Mouse (Mus musculus): Measurements from ENCODE around the gene Kmo. TPM values are rescaled to one million over a fixed set of nuclear protein-coding genes. Genes with fewer than 3 reads are reported as not detected.

Kmo gene
- 26.5 and 28.5 TPM in 2 replicates for polyA plus RNA-seq (2015; fragmentation: Nextera tagmentation; extraction: Ambion mirVana)

GRCm38 (mm10) chr1:175619814-175620431 lies at the start of gene Kmo:
Gene Kmo (plus strand): TSS chr1:175620381.
- H3K9ac ChIP-seq (replicated peaks) = no peak within 1 kb of the TSS
- WGBS (ENCODE audit: insufficient replicate concordance) = 78% methylated on average over 13 of the region's 13 CpGs
- DNase-seq (no peak), ATAC-seq (no peak)
- H3K36me3 ChIP-seq (replicated peaks; ENCODE audit: insufficient read depth, low read length) = peaks cover 30% of the 10 kb centered on the region
- H3K27me3 ChIP-seq (ENCODE audit: insufficient read depth, low read length) = no peaks in the 10 kb centered on the region
- H3K4me1 ChIP-seq (ENCODE audit: insufficient read depth) = peaks cover 8% of the 10 kb centered on the region
- H3K9me3 ChIP-seq (ENCODE audit: low read length) = no peaks in the 10 kb centered on the region
- no peak within 1 kb of the TSS for H3K27ac ChIP-seq (ENCODE audit: low read depth)
- H3K4me3 ChIP-seq (ENCODE audit: low read depth, low read length) = no peak within 1 kb of the TSS
- H3K4me2 ChIP-seq (ENCODE audit: low read depth, low read length) = no peak within 1 kb of the TSS
- TF ChIP-seq CTCF (IDR thresholded peaks at IDR 0.05; ENCODE audit: low read depth) (no peak), EP300 (IDR thresholded peaks at IDR 0.05; ENCODE audit: low read depth) (no peak)

GRCm38 (mm10) chr1:175574129-175574528 lies 46.1 kb upstream of the Kmo start:
- no peak overlapping the region for H3K27ac ChIP-seq (ENCODE audit: low read depth)
- H3K4me3 ChIP-seq (ENCODE audit: low read depth, low read length) = no peak overlapping the region
- TF ChIP-seq CTCF (IDR thresholded peaks at IDR 0.05; ENCODE audit: low read depth) = no peak
- H3K36me3 ChIP-seq (replicated peaks; ENCODE audit: insufficient read depth, low read length) = no peaks in the 10 kb centered on the region
- 77% methylated on average over 2 of the region's 2 CpGs for WGBS (ENCODE audit: insufficient replicate concordance)
- H3K9ac ChIP-seq (replicated peaks) = no peak overlapping the region
- H3K4me2 ChIP-seq (ENCODE audit: low read depth, low read length) = no peak overlapping the region
- DNase-seq (no peak), ATAC-seq (no peak)
- no peaks in the 10 kb centered on the region for H3K9me3 ChIP-seq (ENCODE audit: low read length)
- H3K27me3 ChIP-seq (ENCODE audit: insufficient read depth, low read length) = no peaks in the 10 kb centered on the region
- no peaks in the 10 kb centered on the region for H3K4me1 ChIP-seq (ENCODE audit: insufficient read depth)

- TF ChIP-seq EP300 (IDR thresholded peaks at IDR 0.05; ENCODE audit: low read depth) (no peak), CTCF (IDR thresholded peaks at IDR 0.05; ENCODE audit: low read depth) (no peak)
- Histone ChIP-seq H3K4me3 (ENCODE audit: low read depth, low read length) (no peak overlapping the region), H3K27me3 (ENCODE audit: insufficient read depth, low read length) (no peaks in the 10 kb centered on the region), H3K4me2 (ENCODE audit: low read depth, low read length) (no peak overlapping the region), H3K4me1 (ENCODE audit: insufficient read depth) (no peaks in the 10 kb centered on the region), H3K36me3 (replicated peaks; ENCODE audit: insufficient read depth, low read length) (no peaks in the 10 kb centered on the region), H3K9me3 (ENCODE audit: low read length) (no peaks in the 10 kb centered on the region), H3K27ac (ENCODE audit: low read depth) (no peak overlapping the region), H3K9ac (replicated peaks) (no peak overlapping the region)
- ATAC-seq = no peak
- WGBS (ENCODE audit: insufficient replicate concordance) = 60% methylated on average over 2 of the region's 2 CpGs
- DNase-seq = no peak
Observed at GRCm38 (mm10) chr1:175578425-175579096, 41.6 kb upstream of the Kmo start.

- 77% methylated on average over 9 of the region's 9 CpGs for WGBS (ENCODE audit: insufficient replicate concordance)
- Histone ChIP-seq H3K36me3 (replicated peaks; ENCODE audit: insufficient read depth, low read length) (no peaks in the 10 kb centered on the region), H3K4me3 (ENCODE audit: low read depth, low read length) (no peak overlapping the region)
Observed at GRCm38 (mm10) chr1:175579598-175580235, 40.5 kb upstream of the Kmo start.

GRCm38 (mm10) chr1:175580346-175580745 lies 39.8 kb upstream of the Kmo start:
- Histone ChIP-seq H3K9me3 (ENCODE audit: low read length) (no peaks in the 10 kb centered on the region), H3K27me3 (ENCODE audit: insufficient read depth, low read length) (no peaks in the 10 kb centered on the region), H3K27ac (ENCODE audit: low read depth) (no peak overlapping the region), H3K36me3 (replicated peaks; ENCODE audit: insufficient read depth, low read length) (no peaks in the 10 kb centered on the region), H3K4me2 (ENCODE audit: low read depth, low read length) (no peak overlapping the region), H3K4me1 (ENCODE audit: insufficient read depth) (no peaks in the 10 kb centered on the region), H3K4me3 (ENCODE audit: low read depth, low read length) (no peak overlapping the region), H3K9ac (replicated peaks) (no peak overlapping the region)
- DNase-seq (no peak), ATAC-seq (no peak)
- 77% methylated on average over 7 of the region's 7 CpGs for WGBS (ENCODE audit: insufficient replicate concordance)
- TF ChIP-seq EP300 (IDR thresholded peaks at IDR 0.05; ENCODE audit: low read depth) (no peak), CTCF (IDR thresholded peaks at IDR 0.05; ENCODE audit: low read depth) (no peak)

More at GRCm38 (mm10) chr1:175579598-175580235, 40.5 kb upstream of the Kmo start:
- Histone ChIP-seq H3K9me3 (ENCODE audit: low read length) (no peaks in the 10 kb centered on the region), H3K4me1 (ENCODE audit: insufficient read depth) (no peaks in the 10 kb centered on the region), H3K9ac (replicated peaks) (no peak overlapping the region), H3K27me3 (ENCODE audit: insufficient read depth, low read length) (no peaks in the 10 kb centered on the region), H3K27ac (ENCODE audit: low read depth) (no peak overlapping the region), H3K4me2 (ENCODE audit: low read depth, low read length) (no peak overlapping the region)
- ATAC-seq = no peak
- DNase-seq = no peak
- no peak for TF ChIP-seq EP300 (IDR thresholded peaks at IDR 0.05; ENCODE audit: low read depth)
- no peak for TF ChIP-seq CTCF (IDR thresholded peaks at IDR 0.05; ENCODE audit: low read depth)

- H3K27me3 ChIP-seq (ENCODE audit: insufficient read depth, low read length) = no peaks in the 10 kb centered on the region
- no peak for TF ChIP-seq CTCF (IDR thresholded peaks at IDR 0.05; ENCODE audit: low read depth)
- no peak for TF ChIP-seq EP300 (IDR thresholded peaks at IDR 0.05; ENCODE audit: low read depth)
- no peaks in the 10 kb centered on the region for H3K4me1 ChIP-seq (ENCODE audit: insufficient read depth)
- no peak overlapping the region for H3K27ac ChIP-seq (ENCODE audit: low read depth)
- no peak for DNase-seq
- ATAC-seq = no peak
- WGBS (ENCODE audit: insufficient replicate concordance) = 72% methylated on average over 4 of the region's 4 CpGs
- H3K9me3 ChIP-seq (ENCODE audit: low read length) = no peaks in the 10 kb centered on the region
- no peak overlapping the region for H3K4me3 ChIP-seq (ENCODE audit: low read depth, low read length)
- H3K36me3 ChIP-seq (replicated peaks; ENCODE audit: insufficient read depth, low read length) = no peaks in the 10 kb centered on the region
- no peak overlapping the region for H3K9ac ChIP-seq (replicated peaks)
- H3K4me2 ChIP-seq (ENCODE audit: low read depth, low read length) = no peak overlapping the region
Observed at GRCm38 (mm10) chr1:175582799-175583198, 37.4 kb upstream of the Kmo start.

Data from liver, postnatal 0 days (tissue).